Mouse (Mus musculus) kidney, postnatal 4 days (tissue): ENCODE data around the gene Pus7l.
"Not testable (repeated sequence)": the region's sequence is repeated elsewhere in the genome, so short reads cannot be mapped to it uniquely, and the experiment has no call there.

Experiments
- DNase-seq, 2 experiments: peaks; one replicate each; pipeline ENCODE4 v3.0.0; 2021; ENCODE audit warnings: mixed read lengths in 2 of 2

Gene Pus7l

DNA sequence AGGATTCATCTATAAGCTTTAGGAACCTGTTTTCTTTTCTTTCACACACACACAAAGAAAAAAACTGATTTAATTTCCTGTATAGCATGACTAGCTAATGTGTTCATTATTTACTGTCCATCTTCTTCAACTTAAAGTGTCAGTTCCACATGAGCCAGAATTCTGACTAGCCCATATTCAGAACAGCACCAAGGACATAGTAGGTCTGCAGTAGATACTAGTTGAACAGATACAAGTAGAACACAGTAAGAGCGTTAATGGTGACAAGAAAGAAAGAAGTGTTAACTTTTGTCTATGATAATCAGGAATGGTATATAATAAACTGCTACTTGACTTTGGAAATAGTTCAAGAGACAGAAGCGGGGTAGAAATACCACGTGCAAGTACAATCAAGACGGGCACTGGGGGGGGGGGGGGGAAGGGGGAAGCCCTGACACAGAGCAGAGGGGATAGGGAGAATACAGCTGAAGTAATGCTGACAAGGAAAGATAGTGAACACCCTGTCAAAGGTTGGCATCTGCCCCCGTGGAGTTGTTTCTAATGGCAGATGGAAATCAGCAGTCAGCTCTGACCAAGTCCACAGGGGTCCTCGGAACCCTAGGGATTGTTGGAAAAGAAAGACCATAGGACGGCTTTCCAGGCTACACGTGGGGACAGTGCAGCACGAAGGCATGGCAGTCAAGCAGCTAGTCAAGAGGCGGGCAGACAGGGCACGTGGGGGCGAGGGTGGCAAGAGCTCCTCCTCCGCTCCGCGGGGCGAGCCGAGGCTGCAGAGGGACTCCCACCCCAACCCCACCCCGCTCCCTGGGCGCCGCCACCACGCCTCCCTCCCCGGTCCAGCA, 559 bp downstream of the Pus7l start:
- no peak for DNase-seq

DNA sequence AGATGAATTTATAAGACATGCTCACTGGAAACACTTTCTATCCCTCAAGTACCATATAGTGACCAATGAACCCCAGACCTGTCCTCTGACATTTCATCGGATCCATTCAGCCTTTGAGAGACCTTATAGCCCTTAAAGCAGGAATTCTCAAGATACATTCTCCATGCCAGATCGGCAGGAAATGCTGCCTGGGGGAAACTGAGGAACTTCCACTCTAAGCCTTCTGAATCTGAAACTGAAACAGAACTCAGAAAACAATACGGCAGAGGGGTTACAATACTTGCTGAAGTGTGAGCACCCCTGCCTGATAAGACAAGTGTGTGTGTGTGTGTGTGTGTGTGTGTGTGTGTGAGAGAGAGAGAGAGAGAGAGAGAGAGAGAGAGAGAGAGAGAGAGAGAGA, 4.1 kb downstream of the Pus7l start:
- DNase-seq = no peak

- no peak for DNase-seq
Observed at GRCm38 (mm10) chr15:94535521-94535920, 7.8 kb downstream of the Pus7l start.

- no peak for DNase-seq
Observed at GRCm38 (mm10) chr15:94532956-94533355, 10.4 kb downstream of the Pus7l start.

DNA sequence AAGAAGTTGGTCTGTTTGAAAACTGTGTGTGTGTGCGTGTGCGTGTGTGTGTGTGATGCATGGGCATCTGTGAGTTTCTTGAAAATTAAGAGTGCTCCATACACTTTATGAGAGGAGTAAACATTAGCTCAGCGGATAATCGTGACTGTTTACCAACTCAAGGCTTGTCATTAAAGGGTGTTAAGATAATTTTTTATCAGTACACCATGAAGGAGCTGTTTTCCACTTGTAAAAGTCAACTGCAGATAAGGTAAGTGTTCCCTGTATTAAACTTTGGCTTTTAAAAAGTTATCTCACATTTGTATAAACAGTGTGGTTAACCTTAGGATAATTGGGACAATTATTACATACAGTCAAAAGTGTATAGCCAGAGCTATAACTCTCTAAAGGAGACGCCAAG, 11.0 kb downstream of the Pus7l start:
- DNase-seq = no peak

GRCm38 (mm10) chr15:94530519-94530918, 12.8 kb downstream of the Pus7l start:
- DNase-seq = no peak

DNA sequence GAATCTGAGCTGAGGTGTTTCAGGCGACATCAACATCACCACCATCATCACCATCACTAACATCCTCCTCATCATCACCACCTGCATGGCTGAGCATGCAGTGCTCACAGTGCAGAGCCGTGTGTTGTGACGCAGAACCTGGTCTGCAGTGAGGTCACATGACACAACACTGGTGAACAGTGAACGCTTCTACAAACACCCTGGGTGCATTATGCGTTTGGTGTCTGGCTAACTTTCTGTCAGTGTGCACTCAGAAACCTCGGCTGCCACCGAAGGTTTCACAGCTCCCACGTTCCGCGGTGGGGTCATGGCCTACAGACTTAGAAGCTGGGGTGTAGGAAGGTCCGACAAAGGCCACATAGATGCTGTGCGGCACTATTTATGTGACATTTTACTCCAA, 18.4 kb downstream of the Pus7l start:
- DNase-seq = no peak

GRCm38 (mm10) chr15:94523251-94523650, 20.1 kb downstream of the Pus7l start:
- no peak for DNase-seq

GRCm38 (mm10) chr15:94520959-94521358, 22.4 kb downstream of the Pus7l start:
- DNase-seq = no peak

GRCm38 (mm10) chr15:94520205-94520900, 23.0 kb downstream of the Pus7l start:
- DNase-seq = peak; percentile 26 to 32

DNA sequence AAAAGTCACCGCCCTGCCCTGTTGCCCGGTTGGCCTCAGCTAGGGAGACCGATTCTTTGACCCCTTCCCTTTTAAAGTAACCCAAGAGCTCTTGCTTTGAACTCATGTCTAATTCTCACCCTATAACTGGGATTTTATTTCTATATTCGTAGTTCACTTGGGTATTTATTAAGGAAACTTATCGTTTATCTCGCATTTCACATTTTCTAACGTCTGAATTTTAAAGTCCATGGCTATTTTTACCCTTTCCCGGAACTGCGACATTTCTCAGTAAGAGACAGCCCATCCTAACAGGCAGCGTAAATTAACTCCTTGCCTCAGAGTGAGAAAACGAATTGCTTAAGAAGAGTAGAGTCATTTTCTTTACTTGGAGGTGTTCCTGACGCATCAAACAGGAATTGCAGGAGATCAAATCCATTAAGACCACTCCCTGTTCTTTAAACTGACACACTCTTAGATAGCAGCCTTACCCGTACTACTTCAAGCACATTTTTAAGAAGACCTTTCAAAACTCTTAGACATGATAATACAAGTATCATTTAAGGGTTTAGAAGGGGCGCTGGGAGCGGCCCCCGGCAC, 25.3 kb downstream of the Pus7l start:
- no peak for DNase-seq

GRCm38 (mm10) chr15:94503451-94504215, 39.7 kb downstream of the Pus7l start:
- DNase-seq = no peak

- DNase-seq = no peak
Observed at GRCm38 (mm10) chr15:94499260-94499659, 44.1 kb downstream of the Pus7l start.

GRCm38 (mm10) chr15:94495936-94496335, 47.4 kb downstream of the Pus7l start:
- DNase-seq = peak; percentile 11 to 13

GRCm38 (mm10) chr15:94494445-94494844, 48.9 kb downstream of the Pus7l start:
- DNase-seq = no peak

DNA sequence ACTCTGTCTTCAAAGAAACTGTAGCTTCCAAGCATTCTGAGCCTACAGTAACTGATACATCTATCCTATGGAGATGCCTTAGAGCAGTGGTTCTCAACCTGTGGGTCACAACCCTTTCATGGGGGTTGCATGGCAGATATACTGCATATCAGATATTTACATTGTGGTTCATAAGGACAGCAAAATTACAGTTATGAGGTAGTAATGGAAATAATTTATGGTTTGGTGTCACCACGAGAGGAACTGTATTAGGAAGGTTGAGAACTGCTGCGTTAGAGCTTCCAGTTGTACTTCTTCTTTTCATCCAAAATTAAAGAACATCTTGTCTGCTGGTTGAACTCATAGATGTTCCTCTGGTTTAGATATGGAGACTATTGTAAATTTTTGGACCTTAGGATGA, 53.9 kb downstream of the Pus7l start:
- DNase-seq = no peak

GRCm38 (mm10) chr15:94488028-94488427, 55.3 kb downstream of the Pus7l start:
- DNase-seq = not testable (repeated sequence)

- DNase-seq = no peak
Observed at GRCm38 (mm10) chr15:94482555-94482954, 60.8 kb downstream of the Pus7l start.

DNA sequence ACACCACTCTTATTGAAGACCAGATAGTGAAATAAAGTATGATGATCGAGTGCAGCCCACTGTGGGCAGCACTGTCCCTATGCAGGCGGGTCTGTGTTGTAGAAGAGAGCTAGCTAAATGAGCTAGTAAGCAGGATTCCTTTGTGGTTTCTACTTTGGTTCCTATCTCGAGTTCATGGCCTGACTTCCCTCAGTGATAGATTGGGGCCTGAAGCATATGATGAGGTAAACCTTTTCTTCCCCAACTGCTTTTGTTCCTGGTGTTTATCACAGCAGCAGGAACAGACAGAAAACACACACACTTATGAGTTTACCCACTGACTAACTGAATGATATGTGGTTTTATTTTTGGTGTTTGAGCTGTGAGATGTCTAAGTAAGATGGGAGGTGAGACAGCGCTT, 62.6 kb downstream of the Pus7l start:
- no peak for DNase-seq

GRCm38 (mm10) chr15:94480248-94480647, 63.1 kb downstream of the Pus7l start:
- DNase-seq = no peak

DNA sequence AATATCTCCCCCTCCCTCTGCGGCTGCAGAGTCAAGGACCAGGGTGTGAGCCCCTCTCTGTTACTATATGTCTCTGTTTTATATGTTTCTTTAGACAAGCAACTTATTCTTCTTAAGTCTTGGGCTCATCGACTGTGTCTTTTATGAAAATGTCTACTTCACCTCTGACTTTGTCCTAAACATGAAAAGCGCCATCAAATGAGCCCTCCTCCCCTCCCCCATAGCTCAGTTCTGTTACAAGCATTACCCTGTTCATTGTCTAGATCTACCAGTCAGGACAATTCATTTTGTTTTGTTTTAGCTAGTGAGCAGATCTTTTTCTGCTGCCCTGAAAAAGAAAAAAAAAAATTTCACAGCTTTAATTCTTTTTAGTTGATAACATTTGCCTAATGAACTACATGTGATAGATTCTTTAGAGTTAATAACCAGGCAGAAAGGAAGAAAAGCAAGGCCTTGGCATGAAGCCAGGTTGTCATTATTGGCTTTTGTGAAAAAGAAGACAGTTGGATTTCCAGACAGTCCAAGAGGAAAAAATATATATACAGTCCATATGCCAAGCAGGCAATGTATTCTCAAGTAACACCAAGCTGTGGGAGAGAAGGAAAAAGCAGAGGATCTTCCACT, 63.7 kb downstream of the Pus7l start:
- DNase-seq = no peak

- peak; percentile 41 to 53 for DNase-seq
Observed at GRCm38 (mm10) chr15:94478706-94479105, 64.6 kb downstream of the Pus7l start.

DNA sequence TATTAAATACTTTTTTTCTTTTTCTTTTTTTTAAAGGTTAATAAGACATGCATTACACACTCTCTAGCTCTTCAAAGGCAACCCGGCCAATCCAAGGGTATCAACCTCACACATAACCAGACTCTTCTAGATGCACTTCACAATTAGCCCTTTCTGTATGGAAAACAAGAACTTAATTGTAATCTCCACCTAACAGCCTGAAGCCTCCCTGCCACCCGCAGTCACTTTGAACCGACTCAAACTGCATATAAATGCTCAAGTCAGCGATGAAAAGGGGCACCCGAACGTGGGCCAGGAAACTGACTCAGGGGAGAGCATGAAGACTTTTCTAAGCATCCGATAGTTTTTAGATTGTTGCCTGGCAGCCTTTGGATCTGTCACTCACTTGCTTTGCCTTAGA, 66.1 kb downstream of the Pus7l start:
- DNase-seq = no peak
